Mouse (Mus musculus): ENCODE results near the gene Cd81. TPM values are rescaled to one million over a fixed set of nuclear protein-coding genes. Genes with fewer than 3 reads are reported as not detected.

The Cd81 gene
- total RNA-seq, 2 experiments from 2014 or later = 419 to 448 TPM

- no peak for DNase-seq (ENCODE audit: low spot score in 2 of 2)
- no peak for TF ChIP-seq CTCF (conservative IDR thresholded peaks at IDR 0.05)
- no peak overlapping the region for H3K4me3 ChIP-seq
- no peak overlapping the region for H3K27ac ChIP-seq
These were observed 52.8 kb downstream of the Cd81 start for GRCm38 (mm10) chr7:143105258-143105897.

DNA sequence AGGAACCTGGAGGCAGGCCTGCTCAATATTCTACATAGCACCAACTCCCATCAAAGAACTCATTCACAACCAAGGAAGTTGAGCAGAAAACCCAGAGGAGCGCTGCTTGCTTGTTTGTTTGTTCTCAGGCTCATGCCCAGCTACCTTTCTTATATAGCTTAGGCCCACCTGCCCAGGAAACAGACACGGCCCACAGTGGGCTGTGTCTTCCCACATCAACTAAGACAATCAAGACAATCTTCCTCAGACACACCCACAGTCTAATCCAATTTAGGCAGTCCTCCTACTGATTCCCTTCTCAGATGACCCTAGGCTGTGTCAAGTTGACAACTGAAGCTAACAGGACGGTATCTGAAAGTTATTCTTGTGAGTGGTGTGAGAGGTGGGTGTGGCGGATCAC is 53.5 kb downstream of the Cd81 start, which contains the start of gene Kcnq1:
Gene Kcnq1 (plus strand): TSS at position 301 of the 400 bp plus-strand sequence.
- Histone ChIP-seq H3K4me3 (peak within 1 kb of the TSS; percentile 41), H3K27ac (no peak within 1 kb of the TSS)
- no peak for DNase-seq (ENCODE audit: low spot score in 2 of 2)
- no peak for TF ChIP-seq CTCF (conservative IDR thresholded peaks at IDR 0.05)

DNA sequence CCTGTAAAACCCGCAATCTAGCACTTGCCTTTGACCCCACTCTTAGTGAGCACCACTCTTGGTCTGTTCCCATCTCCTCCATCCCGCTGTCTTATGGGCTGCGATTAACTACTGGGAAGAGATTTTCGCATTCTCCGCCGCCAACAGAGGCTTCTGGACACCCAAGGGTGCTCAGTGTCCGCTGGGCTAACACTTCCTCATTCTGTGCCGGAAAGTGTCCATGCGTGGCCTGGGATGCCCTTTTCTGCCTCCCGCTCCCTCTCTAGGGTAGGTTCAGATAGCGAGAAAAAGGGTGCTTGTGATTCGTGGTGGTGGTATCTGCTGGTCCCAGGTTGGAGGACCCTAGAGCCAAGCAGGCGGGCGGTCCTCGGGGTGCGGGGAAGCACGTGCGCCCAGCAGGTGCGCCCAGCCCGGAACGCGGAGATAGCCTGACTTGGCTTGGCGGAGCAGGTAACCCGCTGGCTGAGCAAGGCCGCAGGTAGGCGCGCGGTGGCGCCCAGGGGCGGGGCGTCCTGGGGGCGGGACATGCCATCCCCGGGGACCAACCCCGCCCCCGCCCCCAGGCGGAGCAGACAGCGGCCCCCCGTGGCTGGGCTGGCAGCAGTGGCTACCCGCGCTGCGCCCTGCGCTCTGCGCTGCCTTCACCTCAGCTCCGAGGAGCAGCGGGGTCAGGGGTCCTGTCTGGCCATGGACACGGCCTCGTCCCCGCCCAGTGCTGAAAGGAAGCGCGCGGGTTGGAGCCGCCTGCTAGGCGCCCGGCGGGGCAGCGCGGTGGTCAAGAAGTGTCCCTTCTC is 54.3 kb downstream of the Cd81 start:
- TF ChIP-seq CTCF (conservative IDR thresholded peaks at IDR 0.05) = no peak
- Histone ChIP-seq H3K27ac (no peak overlapping the region), H3K4me3 (peak overlapping the region; percentile 41)
- no peak for DNase-seq (ENCODE audit: low spot score in 2 of 2)

DNA sequence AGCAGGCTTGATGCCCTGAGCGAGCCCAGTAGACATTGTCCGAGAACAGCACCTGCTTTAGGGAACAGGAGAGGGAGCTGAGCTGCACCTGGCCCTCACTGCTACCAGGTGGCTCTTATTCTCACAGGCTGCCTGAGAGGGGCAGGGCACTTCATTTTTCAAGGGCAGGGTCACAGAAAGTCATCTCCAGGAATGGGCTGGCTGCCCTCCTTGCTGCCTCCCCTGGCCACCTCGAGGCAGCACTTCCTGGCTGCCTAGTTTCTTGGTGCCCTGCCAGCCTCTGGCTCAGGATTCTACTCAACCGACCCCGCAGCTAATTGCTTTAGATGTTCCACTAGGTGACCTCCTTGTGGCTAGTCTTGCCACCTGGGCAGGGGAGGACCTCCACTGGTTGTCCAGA is 55.7 kb downstream of the Cd81 start:
- 0 out of 2 replicates have a peak, but pooled peaks have one; percentile 19 for TF ChIP-seq CTCF (conservative IDR thresholded peaks at IDR 0.05)
- DNase-seq (ENCODE audit: low spot score in 2 of 2) = no peak

GRCm38 (mm10) chr7:143108996-143109660 is 56.6 kb downstream of the Cd81 start:
- H3K4me3 ChIP-seq = no peak overlapping the region
- TF ChIP-seq CTCF (conservative IDR thresholded peaks at IDR 0.05) = no peak
- no peak for DNase-seq (ENCODE audit: low spot score in 2 of 2)
- H3K27ac ChIP-seq = no peak overlapping the region; the same call in 1 of the 2 replicates

More for the DNA sequence above, 55.7 kb downstream of the Cd81 start:
- no peak overlapping the region for H3K4me3 ChIP-seq
- no peak overlapping the region for H3K27ac ChIP-seq

DNA sequence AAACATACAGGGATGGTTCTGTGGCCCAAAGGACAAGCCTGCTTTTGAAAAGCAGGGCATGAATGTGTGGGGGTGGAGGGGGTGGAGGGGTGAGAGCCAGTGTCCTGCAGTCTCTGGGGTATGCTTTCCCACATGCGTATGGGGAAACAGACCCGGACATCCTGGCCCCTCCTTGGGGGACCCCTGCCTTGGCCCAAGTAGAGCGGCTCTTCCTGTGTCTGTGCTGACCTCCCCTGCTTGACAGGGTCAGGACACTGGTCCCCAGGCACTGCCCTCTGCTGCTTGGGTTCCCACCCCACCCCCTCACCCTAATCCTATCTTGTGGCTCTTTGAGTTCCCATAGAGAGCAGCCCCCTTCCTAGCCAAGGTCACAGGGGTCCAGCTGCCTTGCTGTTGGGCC is 57.2 kb downstream of the Cd81 start:
- Histone ChIP-seq H3K4me3 (no peak overlapping the region), H3K27ac (no peak overlapping the region)
- DNase-seq (ENCODE audit: low spot score in 2 of 2) = no peak
- no peak for TF ChIP-seq CTCF (conservative IDR thresholded peaks at IDR 0.05)

- peak; percentile 40 for TF ChIP-seq CTCF (conservative IDR thresholded peaks at IDR 0.05)
- Histone ChIP-seq H3K27ac (no peak overlapping the region), H3K4me3 (no peak overlapping the region)
- DNase-seq (ENCODE audit: low spot score in 2 of 2) = no peak
These were observed 58.3 kb downstream of the Cd81 start for GRCm38 (mm10) chr7:143110803-143111202.

DNA sequence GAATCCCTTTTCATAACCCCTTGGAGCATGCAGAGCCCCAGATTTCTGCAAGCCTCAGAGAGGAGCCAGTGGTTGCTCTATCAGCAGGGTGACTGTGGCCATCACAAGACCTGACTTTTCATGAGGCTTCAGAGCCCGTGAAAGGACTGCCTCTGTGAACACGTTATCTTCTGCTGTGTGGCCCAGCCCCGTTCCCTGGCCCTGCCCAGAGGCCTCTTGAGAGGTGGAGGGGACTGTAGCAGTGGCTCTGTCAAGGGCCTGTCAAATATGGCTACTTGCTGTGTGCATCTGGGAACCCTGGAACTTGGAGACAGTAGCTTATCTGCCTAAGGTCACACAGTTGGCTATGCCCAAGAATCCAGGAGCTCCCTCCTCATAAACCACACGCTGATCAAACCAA is 59.2 kb downstream of the Cd81 start:
- no peak for TF ChIP-seq CTCF (conservative IDR thresholded peaks at IDR 0.05)
- no peak overlapping the region for H3K27ac ChIP-seq
- H3K4me3 ChIP-seq = no peak overlapping the region
- DNase-seq (ENCODE audit: low spot score in 2 of 2) = no peak

- no peak for TF ChIP-seq CTCF (conservative IDR thresholded peaks at IDR 0.05)
- no peak for DNase-seq (ENCODE audit: low spot score in 2 of 2)
- no peak overlapping the region for H3K27ac ChIP-seq
- H3K4me3 ChIP-seq = no peak overlapping the region
These were observed 59.9 kb downstream of the Cd81 start for GRCm38 (mm10) chr7:143112395-143112794.

DNA sequence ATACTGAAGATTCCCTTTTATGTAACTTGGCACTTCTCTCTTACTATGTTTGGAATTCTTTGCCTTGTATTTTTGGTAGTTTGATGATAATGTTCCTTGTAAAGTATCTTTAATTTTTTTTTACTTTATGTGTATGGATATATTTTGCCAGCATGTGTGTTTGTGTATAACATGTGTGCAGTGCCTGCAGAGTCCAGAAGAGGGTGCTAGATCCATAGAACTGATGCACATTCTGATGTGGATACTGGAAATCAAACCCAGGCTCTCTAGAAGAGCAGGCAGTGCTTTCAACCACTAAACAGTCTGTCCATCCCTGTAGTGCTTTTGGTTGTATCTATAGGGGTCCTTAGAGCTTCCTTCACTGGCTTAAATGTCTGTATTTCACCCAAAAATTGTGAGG is 62.2 kb downstream of the Cd81 start:
- Histone ChIP-seq H3K4me3 (no peak overlapping the region), H3K27ac (no peak overlapping the region)
- TF ChIP-seq CTCF (conservative IDR thresholded peaks at IDR 0.05) = peak; percentile 21; the same call in 1 of the 2 replicates
- no peak for DNase-seq (ENCODE audit: low spot score in 2 of 2)

DNA sequence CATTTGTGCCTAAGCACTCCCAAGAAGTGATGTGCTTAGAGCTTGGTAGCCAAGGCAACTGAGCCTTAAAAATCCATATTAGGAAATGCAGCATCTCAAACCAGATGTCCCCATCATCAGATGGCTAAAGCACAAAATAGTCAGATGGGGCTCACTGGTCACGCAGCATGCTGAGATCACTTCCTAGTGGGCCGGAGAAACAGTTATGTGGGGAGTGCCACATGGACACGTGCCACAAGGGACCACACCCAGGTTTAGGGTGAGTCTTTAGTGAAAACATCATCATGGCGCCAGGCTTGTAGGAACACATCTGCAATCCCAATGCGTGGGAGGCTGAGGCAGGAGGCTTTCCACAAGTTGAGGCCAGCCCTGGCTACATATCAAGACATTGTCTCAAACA is 64.0 kb downstream of the Cd81 start:
- H3K4me3 ChIP-seq = no peak overlapping the region
- H3K27ac ChIP-seq = no peak overlapping the region
- TF ChIP-seq CTCF (conservative IDR thresholded peaks at IDR 0.05) = no peak
- no peak for DNase-seq (ENCODE audit: low spot score in 2 of 2)

Other genes starting within 250 kb of the Cd81 start
- under 1 TPM; 0.36 to 0.93 TPM for gene Th, start 121.6 kb upstream of the Cd81 start, total RNA-seq (2021)
- gene Ascl2, start 83.5 kb upstream of the Cd81 start, total RNA-seq (2021) = under 1 TPM; 0.28 to 0.37 TPM
- gene Tspan32, start 47.7 kb upstream of the Cd81 start, total RNA-seq (2021) = under 1 TPM in 1 of 2 experiments, not detected in 1; 0.36 TPM
- gene Tssc4, start 16.5 kb downstream of the Cd81 start, total RNA-seq (2021) = 10 to 100 TPM; 38.5 to 41.4 TPM
- gene Trpm5, start 41.9 kb downstream of the Cd81 start, total RNA-seq (2021) = not detected
- under 1 TPM; 0.29 to 0.97 TPM for gene Kcnq1, start 53.6 kb downstream of the Cd81 start, total RNA-seq (2021)

Measured in layer of hippocampus, adult 2 months (tissue).